Mouse (Mus musculus) kidney, postnatal 10 days (tissue): ENCODE data around the gene Gm14410.
"Not testable (repeated sequence)": the region's sequence is repeated elsewhere in the genome, so short reads cannot be mapped to it uniquely, and the experiment has no call there.

ENCODE experiments used
- DNase-seq: peaks from one replicate; pipeline ENCODE4 v3.0.0; 2021; ENCODE audit warnings: mixed read lengths

The Gm14410 gene

DNA sequence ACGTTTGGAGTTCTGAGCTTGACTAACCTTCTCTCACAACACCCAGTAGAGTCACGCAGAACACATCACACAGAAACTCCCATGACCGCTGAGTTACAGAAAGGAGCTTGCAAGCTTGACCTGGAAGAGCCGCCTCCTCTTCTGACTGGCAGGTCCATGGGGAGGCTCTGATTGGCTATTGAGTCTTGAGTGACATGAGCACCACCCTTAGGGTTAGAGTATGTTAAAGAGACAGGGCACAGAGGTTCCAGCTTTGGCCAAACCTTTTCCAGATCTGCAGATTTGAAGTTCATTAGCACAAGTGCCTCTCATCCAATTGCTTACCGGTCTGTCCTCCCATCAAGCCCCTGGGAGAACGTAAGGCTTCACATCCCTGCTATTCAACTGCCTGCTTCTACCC, at the start of gene Gm14410:
Gm14410 (minus strand) TSS at position 81 of the 400 bp plus-strand sequence.
- DNase-seq: peak; percentile 85

DNA sequence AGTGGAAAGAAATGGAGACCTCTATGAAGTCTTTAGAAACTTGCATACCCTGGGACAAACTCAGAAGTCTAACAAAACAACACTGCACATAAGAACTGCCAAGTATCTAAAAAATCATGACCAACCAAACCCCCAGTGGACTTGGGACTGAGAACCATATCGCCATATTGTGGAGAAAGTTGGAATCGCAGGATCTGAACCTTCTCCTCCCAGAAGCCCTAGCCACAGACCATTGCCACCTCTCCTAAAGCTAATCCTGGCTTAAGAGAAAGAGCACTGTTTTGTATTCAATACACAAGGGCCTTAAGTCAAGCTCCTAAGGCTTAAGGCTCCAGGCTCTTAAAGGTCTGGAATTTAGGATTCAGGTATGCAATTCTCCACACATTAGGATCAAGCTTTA, 41.2 kb upstream of the Gm14410 start:
- DNase-seq: not testable (repeated sequence)

DNA sequence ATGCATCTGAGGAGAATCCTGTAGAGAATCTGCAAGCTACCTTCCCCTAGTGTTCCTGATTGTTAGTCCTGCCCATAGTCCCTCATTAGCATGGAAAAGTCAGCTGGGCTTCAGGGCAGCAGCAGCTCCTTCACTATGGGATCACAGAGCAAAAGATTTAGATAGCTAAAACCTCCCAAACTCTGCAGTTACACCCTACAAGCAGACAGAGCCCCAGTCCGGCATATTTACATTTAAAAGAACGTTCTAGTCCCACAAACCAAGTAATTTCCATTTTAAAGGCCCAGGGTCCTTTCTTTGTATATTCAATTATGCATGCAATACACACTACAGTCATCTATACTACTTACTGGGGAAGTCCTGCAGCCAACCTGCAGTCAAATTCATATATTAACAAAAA, 24.2 kb upstream of the Gm14410 start:
- DNase-seq: not testable (repeated sequence)

DNA sequence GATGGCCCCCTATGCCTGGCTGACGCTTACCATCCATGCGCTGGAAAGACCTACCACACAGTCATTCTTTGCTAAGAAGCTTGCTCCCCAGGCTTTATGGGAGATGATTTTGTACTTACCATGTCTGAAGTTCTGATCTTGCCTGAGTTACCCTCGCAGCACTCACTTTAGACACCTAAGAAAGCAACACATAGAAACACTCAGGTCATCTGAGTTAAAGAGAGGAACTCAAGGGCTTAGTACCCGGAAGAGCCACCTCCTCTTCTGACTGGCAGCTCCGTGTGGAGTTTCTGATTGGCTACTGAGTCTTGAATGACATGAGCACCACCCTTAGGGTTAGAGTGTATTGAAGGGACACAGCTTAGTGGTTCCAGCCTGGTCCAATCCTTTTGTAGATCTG, 33.5 kb downstream of the Gm14410 start:
- DNase-seq: not testable (repeated sequence)
